Mouse (Mus musculus): ENCODE measurements around the gene Brk1. TPM values are rescaled to one million over a fixed set of nuclear protein-coding genes. Genes with fewer than 3 reads are reported as not detected.

Brk1 gene
- polyA plus RNA-seq (2014; fragmentation: Nextera tagmentation; extraction: Ambion mirVana) = 186 and 188 TPM in 2 replicates

DNA sequence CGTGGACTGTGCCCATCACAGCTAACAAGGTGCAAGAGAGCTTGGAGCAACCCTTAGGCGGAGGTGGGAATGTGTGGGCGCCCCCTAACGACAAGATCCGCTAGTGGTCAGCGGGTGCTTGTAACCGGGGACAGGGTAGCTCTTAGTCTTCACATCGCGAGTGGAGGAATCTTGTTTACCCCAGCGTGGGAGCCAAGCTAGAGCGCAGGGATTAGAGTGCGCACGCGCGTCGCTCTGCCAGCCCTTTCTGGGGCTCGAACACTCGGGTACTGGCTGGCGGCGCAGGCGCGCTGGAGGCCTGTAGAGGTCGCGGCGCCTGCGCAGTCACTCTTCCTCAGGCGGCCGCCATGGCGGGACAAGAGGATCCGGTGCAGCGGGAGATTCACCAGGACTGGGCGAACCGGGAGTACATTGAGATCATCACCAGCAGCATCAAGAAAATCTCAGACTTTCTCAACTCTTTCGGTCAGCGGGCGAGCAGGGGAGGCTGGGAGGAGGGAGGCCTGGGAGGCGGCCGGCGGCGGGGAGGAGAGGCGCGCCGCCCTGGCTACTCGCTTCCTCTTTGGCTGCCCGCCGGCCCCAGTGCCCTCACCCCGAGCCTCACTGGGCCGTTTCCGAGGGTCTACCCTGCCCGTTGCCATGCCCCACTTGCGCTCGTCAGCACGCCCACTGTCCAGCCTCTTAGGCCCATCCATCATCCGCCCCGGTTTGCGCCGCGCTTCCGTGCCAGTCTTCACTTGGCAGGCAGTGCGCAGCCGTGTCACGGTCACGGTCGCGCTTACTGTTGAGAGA, at the start of gene Brk1:
Gene Brk1, plus strand, starts transcription at position 341 of the 792 bp plus-strand sequence.
- H3K4me2 ChIP-seq = peak within 1 kb of the TSS; percentile 66
- H3K9me3 ChIP-seq (replicated peaks; ENCODE audit: control insufficient read depth, low read length) = no peaks in the 10 kb centered on the region
- H3K27me3 ChIP-seq (ENCODE audit: control insufficient read depth, insufficient read depth, low read length) = no peaks in the 10 kb centered on the region
- peak; percentile 92 for ATAC-seq (replicated peaks; ENCODE audit: insufficient number of reproducible peaks, low FRiP score, low TSS enrichment)
- H3K9ac ChIP-seq (ENCODE audit: low read depth, low read length) = peak within 1 kb of the TSS; percentile 95
- H3K36me3 ChIP-seq (ENCODE audit: control insufficient read depth, insufficient read depth, low read length) = no peaks in the 10 kb centered on the region
- H3K4me1 ChIP-seq (ENCODE audit: control insufficient read depth, insufficient read depth, low read length) = peaks cover 8% of the 10 kb centered on the region; the same call in 1 of the 2 replicates
- H3K4me3 ChIP-seq (ENCODE audit: low read depth, low read length) = peak within 1 kb of the TSS; percentile 91
- peak within 1 kb of the TSS; percentile 74 for H3K27ac ChIP-seq (ENCODE audit: low read depth, low read length)
- WGBS (ENCODE audit: insufficient replicate concordance) = under 1% methylated on average over 58 of the region's 65 CpGs

DNA sequence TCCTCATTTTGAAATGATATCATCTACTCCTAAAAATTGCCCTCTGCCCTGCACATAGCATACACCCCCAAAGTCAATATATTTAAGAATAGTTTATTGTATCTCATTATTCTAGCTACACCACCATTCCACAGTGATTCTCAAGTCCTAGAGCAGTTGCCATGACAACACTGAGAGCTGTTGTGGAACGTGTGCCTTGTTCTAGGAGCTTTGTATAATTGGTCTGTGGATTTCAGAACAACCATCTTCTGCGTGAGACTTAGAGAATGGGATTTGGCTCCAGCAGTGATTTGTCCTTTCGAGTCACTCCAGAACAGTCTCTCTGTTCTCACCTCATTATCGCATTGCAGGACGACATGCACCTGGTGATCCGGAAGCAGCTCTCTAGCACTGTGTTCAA, 44.8 kb upstream of the Brk1 start:
- 84% methylated on average over 6 of the region's 6 CpGs for WGBS (ENCODE audit: insufficient replicate concordance)
- Histone ChIP-seq H3K27ac (ENCODE audit: low read depth, low read length) (no peak overlapping the region), H3K27me3 (ENCODE audit: control insufficient read depth, insufficient read depth, low read length) (no peaks in the 10 kb centered on the region), H3K4me1 (ENCODE audit: control insufficient read depth, insufficient read depth, low read length) (no peaks in the 10 kb centered on the region), H3K4me2 (no peak overlapping the region), H3K36me3 (ENCODE audit: control insufficient read depth, insufficient read depth, low read length) (no peaks in the 10 kb centered on the region), H3K9ac (ENCODE audit: low read depth, low read length) (no peak overlapping the region), H3K9me3 (replicated peaks; ENCODE audit: control insufficient read depth, low read length) (no peaks in the 10 kb centered on the region), H3K4me3 (ENCODE audit: low read depth, low read length) (no peak overlapping the region)
- ATAC-seq (replicated peaks; ENCODE audit: insufficient number of reproducible peaks, low FRiP score, low TSS enrichment) = no peak

DNA sequence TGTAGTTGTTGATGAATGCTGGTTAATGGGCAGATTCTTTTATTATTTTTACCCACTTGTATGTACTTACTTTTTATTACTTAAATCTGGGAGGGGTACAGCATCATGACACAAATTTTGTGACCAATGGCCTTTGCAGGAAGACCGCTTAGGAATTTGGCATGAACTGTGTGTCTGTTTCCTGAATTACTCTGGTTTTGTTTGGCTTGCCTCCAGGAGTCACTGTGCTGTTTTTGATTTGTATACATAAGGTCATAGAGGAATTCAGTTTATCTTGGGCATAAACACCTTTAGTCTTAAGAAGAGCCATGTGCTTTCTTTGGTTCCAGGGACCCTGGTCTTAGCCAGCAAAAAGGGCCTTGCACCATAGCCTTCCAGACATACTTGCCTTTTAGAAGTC, 40.0 kb upstream of the Brk1 start:
- WGBS (ENCODE audit: insufficient replicate concordance) = 85% methylated on average over 1 of the region's 1 CpGs
- H3K4me2 ChIP-seq = no peak overlapping the region
- no peak for ATAC-seq (replicated peaks; ENCODE audit: insufficient number of reproducible peaks, low FRiP score, low TSS enrichment)
- no peaks in the 10 kb centered on the region for H3K9me3 ChIP-seq (replicated peaks; ENCODE audit: control insufficient read depth, low read length)
- H3K9ac ChIP-seq (ENCODE audit: low read depth, low read length) = no peak overlapping the region
- H3K36me3 ChIP-seq (ENCODE audit: control insufficient read depth, insufficient read depth, low read length) = peaks cover 5% of the 10 kb centered on the region
- H3K4me3 ChIP-seq (ENCODE audit: low read depth, low read length) = no peak overlapping the region
- H3K27ac ChIP-seq (ENCODE audit: low read depth, low read length) = no peak overlapping the region
- no peaks in the 10 kb centered on the region for H3K4me1 ChIP-seq (ENCODE audit: control insufficient read depth, insufficient read depth, low read length)
- H3K27me3 ChIP-seq (ENCODE audit: control insufficient read depth, insufficient read depth, low read length) = no peaks in the 10 kb centered on the region

DNA sequence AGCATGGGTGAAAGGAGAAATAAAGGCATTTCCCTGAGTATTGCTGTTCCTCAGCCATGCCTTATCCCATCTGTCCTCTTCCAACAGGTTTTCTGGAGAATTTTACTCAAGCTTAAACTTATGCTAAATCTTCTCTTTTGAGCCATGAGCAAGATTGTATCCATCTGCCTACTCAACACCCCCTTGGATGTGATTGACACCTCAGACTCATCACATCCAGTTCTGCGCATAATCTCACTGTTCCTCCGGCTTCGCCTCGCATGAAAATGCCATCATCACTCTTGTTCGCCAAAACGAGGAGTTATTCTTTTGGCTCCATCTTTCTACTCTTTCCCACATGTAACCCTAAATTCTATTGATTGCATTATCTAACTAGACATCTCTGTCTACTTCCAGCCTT, 28.5 kb upstream of the Brk1 start:
- 93% methylated on average over 6 of the region's 6 CpGs for WGBS (ENCODE audit: insufficient replicate concordance)
- Histone ChIP-seq H3K27me3 (ENCODE audit: control insufficient read depth, insufficient read depth, low read length) (no peaks in the 10 kb centered on the region), H3K36me3 (ENCODE audit: control insufficient read depth, insufficient read depth, low read length) (no peaks in the 10 kb centered on the region; the same call in none of the 2 replicates), H3K9ac (ENCODE audit: low read depth, low read length) (no peak overlapping the region), H3K4me3 (ENCODE audit: low read depth, low read length) (no peak overlapping the region), H3K27ac (ENCODE audit: low read depth, low read length) (no peak overlapping the region), H3K9me3 (replicated peaks; ENCODE audit: control insufficient read depth, low read length) (no peaks in the 10 kb centered on the region), H3K4me2 (no peak overlapping the region), H3K4me1 (ENCODE audit: control insufficient read depth, insufficient read depth, low read length) (no peaks in the 10 kb centered on the region)
- no peak for ATAC-seq (replicated peaks; ENCODE audit: insufficient number of reproducible peaks, low FRiP score, low TSS enrichment)

DNA sequence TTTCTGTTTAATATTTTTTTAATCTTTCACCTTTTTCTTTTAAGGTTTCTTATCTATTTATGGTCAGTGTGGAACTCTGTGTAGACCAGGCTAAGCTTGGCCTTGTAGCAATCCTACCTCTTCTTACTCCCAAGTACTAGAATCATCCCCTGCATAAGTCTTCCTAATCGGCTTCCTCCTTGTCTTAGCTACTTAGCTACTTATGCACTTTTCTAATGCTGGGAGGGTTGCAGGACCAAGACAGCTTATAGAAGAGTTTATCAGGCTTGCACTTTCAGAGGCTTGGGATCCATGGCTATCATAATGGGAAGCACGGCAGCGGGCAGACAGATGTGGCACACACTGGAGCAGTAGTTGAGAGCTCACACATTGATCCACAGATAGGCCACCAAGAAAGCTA, 25.3 kb upstream of the Brk1 start:
- Histone ChIP-seq H3K27me3 (ENCODE audit: control insufficient read depth, insufficient read depth, low read length) (no peaks in the 10 kb centered on the region), H3K27ac (ENCODE audit: low read depth, low read length) (no peak overlapping the region), H3K4me2 (no peak overlapping the region), H3K9ac (ENCODE audit: low read depth, low read length) (no peak overlapping the region), H3K36me3 (ENCODE audit: control insufficient read depth, insufficient read depth, low read length) (no peaks in the 10 kb centered on the region; the same call in none of the 2 replicates), H3K4me3 (ENCODE audit: low read depth, low read length) (no peak overlapping the region), H3K4me1 (ENCODE audit: control insufficient read depth, insufficient read depth, low read length) (no peaks in the 10 kb centered on the region), H3K9me3 (replicated peaks; ENCODE audit: control insufficient read depth, low read length) (no peaks in the 10 kb centered on the region)
- WGBS (ENCODE audit: insufficient replicate concordance) = 87% methylated on average over 3 of the region's 3 CpGs
- no peak for ATAC-seq (replicated peaks; ENCODE audit: insufficient number of reproducible peaks, low FRiP score, low TSS enrichment)

DNA sequence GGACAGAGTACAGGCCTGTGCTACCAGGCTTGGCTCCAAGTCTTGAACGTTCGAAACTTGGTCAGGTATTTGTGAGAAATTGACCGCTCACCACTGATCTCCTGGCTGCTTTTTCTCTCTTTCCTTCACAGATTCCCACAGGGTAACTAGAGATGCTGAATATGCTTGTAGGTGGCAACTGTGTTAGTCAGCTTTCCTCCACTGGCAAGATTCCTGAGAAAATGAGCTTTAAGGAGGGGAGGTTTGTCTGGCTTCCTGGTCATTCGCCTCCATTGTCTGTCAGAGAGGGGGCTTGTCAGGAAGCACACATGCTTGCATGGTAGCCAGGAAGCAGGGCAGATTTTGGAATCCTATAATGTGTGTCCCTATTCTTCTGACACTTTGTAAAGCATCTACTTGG, 21.5 kb upstream of the Brk1 start:
- Histone ChIP-seq H3K27ac (ENCODE audit: low read depth, low read length) (no peak overlapping the region), H3K9me3 (replicated peaks; ENCODE audit: control insufficient read depth, low read length) (no peaks in the 10 kb centered on the region), H3K27me3 (ENCODE audit: control insufficient read depth, insufficient read depth, low read length) (no peaks in the 10 kb centered on the region), H3K4me3 (ENCODE audit: low read depth, low read length) (no peak overlapping the region), H3K4me2 (no peak overlapping the region), H3K4me1 (ENCODE audit: control insufficient read depth, insufficient read depth, low read length) (no peaks in the 10 kb centered on the region), H3K9ac (ENCODE audit: low read depth, low read length) (no peak overlapping the region), H3K36me3 (ENCODE audit: control insufficient read depth, insufficient read depth, low read length) (no peaks in the 10 kb centered on the region)
- no peak for ATAC-seq (replicated peaks; ENCODE audit: insufficient number of reproducible peaks, low FRiP score, low TSS enrichment)
- 96% methylated on average over 4 of the region's 4 CpGs for WGBS (ENCODE audit: insufficient replicate concordance)

DNA sequence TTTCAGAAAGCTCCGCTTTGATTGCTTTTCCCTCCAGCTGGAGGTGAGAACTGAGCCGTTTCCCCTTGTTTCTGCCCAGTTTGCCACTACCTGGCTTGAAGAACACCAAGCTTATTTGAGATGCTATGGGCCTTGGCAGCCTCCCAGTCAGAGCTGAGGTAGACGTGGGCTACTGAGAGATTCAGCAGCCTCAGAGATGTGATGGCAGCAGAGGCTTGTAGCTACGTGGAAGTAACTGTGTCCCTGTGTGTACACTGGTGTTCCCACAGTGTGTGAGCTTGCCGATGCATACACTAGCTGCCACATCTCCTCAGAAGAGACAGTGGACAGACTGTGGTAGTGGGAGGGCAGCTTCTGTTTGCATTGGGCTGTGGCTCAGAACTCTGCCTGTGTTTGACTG, 19.5 kb upstream of the Brk1 start:
- Histone ChIP-seq H3K36me3 (ENCODE audit: control insufficient read depth, insufficient read depth, low read length) (no peaks in the 10 kb centered on the region), H3K27me3 (ENCODE audit: control insufficient read depth, insufficient read depth, low read length) (no peaks in the 10 kb centered on the region), H3K27ac (ENCODE audit: low read depth, low read length) (no peak overlapping the region), H3K4me3 (ENCODE audit: low read depth, low read length) (no peak overlapping the region), H3K9me3 (replicated peaks; ENCODE audit: control insufficient read depth, low read length) (no peaks in the 10 kb centered on the region), H3K4me1 (ENCODE audit: control insufficient read depth, insufficient read depth, low read length) (no peaks in the 10 kb centered on the region), H3K9ac (ENCODE audit: low read depth, low read length) (no peak overlapping the region), H3K4me2 (no peak overlapping the region)
- no peak for ATAC-seq (replicated peaks; ENCODE audit: insufficient number of reproducible peaks, low FRiP score, low TSS enrichment)
- 87% methylated on average over 5 of the region's 5 CpGs for WGBS (ENCODE audit: insufficient replicate concordance)

DNA sequence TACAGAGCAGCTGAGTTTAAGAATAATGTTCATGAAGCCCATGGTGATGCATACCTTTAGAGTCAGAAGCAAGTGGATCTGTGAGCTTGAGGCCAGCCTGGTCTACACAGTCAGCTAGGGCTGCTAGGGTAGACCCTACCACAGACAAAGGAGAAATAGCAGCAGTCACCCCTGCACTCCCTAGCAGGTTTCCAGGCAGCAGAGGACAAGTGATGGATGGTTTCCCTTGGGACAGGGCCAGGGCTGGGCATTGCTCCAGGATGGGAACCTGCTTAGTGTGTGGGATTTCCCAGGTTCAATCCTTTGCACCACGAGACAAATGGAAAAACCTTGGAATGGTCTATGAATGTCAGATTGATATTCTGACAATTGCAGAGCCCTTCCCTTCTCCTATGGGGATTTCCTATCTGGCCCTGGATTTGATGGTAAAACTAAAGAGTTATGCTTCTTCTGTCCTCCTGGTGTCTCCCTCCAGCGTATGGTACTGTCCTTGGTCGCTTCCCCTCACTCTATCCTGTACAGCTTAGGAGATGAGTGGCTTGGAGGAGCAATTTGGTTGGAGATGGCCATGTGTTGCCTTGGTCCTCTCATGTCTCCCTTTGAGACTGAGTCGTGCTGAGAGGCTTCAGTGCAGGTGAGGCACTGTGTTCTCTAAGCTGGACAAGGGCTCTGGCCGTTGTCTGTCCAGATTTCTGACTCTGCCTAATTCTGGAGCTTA, 17.9 kb upstream of the Brk1 start:
- H3K36me3 ChIP-seq (ENCODE audit: control insufficient read depth, insufficient read depth, low read length) = no peaks in the 10 kb centered on the region
- H3K4me2 ChIP-seq = no peak overlapping the region
- ATAC-seq (replicated peaks; ENCODE audit: insufficient number of reproducible peaks, low FRiP score, low TSS enrichment) = no peak

More for the DNA sequence above, 17.9 kb upstream of the Brk1 start:
- Histone ChIP-seq H3K27ac (ENCODE audit: low read depth, low read length) (no peak overlapping the region), H3K4me3 (ENCODE audit: low read depth, low read length) (no peak overlapping the region), H3K27me3 (ENCODE audit: control insufficient read depth, insufficient read depth, low read length) (no peaks in the 10 kb centered on the region), H3K9me3 (replicated peaks; ENCODE audit: control insufficient read depth, low read length) (no peaks in the 10 kb centered on the region), H3K9ac (ENCODE audit: low read depth, low read length) (no peak overlapping the region), H3K4me1 (ENCODE audit: control insufficient read depth, insufficient read depth, low read length) (no peaks in the 10 kb centered on the region)
- 72% methylated on average over 5 of the region's 5 CpGs for WGBS (ENCODE audit: insufficient replicate concordance)
